Mouse (Mus musculus) hindbrain, embryonic 12.5 days (tissue): ENCODE measurements around the gene Fbxo8. TPM values are rescaled to one million over a fixed set of nuclear protein-coding genes. Genes with fewer than 3 reads are reported as not detected.

Source experiments
- ATAC-seq: fragments of 200-750 bp; cut with Nextera tagmentation; 2 replicates; pipeline ENCODE4 v1.8.0; 2017; ENCODE audit warnings: moderate TSS enrichment; ENCODE audit not compliant: low FRiP score
- H3K27ac ChIP-seq: fragments of 300-500 bp; sonication (generic); 2 replicates; pipeline ENCODE4 v1.5.1; 2016; ENCODE audit warnings: mild to moderate bottlenecking
- H3K27me3 ChIP-seq: fragments of 300-500 bp; sonication (generic); 2 replicates; pipeline ENCODE4 v1.6.1; 2016; ENCODE audit warnings: mild to moderate bottlenecking
- H3K36me3 ChIP-seq: fragments of 300-500 bp; sonication (generic); 2 replicates; pipeline ENCODE4 v1.6.1; 2016; ENCODE audit warnings: mild to moderate bottlenecking
- H3K4me1 ChIP-seq: fragments of 300-500 bp; sonication (generic); 2 replicates; pipeline ENCODE4 v1.6.1; 2016
- H3K4me2 ChIP-seq: fragments of 300-500 bp; sonication (generic); replicated peaks from 2 replicates; pipeline ENCODE4 v1.6.1; 2016; ENCODE audit warnings: mild to moderate bottlenecking
- H3K4me3 ChIP-seq: fragments of 300-500 bp; sonication (generic); 2 replicates; pipeline ENCODE4 v1.5.1; 2016; ENCODE audit warnings: mild to moderate bottlenecking
- H3K9ac ChIP-seq: fragments of 300-500 bp; sonication (generic); 2 replicates; pipeline ENCODE4 v1.6.1; 2016; ENCODE audit warnings: mild to moderate bottlenecking, moderate library complexity
- H3K9me3 ChIP-seq: fragments of 300-500 bp; sonication (generic); replicated peaks from 2 replicates; pipeline ENCODE4 v1.6.1; 2016; ENCODE audit warnings: mild to moderate bottlenecking
- WGBS: fragments of 180-500 bp; shearing (Covaris S2); methylation state at CpG from one replicate; pipeline ENCODE4 v1.1.7; 2016; 5-methylcytosine and 5-hydroxymethylcytosine counted together
- polyA plus RNA-seq: library from polyadenylated mRNA; unstranded; fragments of >200 nt; fragmentation: Nextera tagmentation; extraction: Ambion mirVana; gene quantifications from 2 replicates; pipeline ENCODE4 v1.2.1, GENCODE M21; 2016

Gene Fbxo8
- 31.3 and 37.4 TPM in 2 replicates for polyA plus RNA-seq

DNA sequence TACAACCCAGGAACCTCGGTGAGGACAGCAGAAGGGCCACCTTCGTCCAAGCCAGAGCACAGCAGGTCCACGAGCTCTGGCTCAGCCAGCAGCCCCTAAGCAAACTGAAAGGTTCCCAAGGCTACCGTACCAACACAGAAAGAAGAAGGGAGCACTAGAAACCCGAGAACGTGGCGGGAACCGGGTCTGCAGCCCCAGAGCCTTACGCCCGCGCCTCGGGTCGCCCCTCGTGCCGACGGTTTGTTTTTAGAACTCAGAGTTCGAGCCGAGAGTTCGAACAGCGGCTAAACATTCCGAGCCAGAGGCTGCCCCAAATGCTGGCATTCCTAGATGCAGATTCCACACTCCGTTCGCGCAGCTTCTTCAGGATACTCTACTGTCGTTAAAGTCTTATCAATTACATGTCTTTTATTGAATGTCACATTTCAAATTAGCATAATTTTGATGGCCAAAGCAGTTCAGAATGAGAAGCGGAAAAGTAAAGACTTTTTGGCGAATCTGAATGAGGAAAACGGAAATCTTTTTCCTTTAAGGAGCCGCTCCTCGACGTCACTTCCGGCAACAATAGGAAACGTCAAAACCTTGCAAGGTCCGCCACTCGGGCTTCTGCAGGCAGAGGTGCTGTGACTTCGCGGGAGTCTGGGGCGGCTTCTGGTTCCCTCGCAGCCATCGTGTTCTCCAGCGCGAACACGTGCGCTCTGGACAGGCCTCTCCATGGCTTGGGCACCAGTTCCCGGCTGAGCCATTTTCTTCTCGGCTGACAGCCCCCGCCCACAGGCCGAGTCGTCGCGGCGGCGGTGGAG is at the start of gene Fbxo8, which contains the start of gene Cep44:
TSS of gene Fbxo8 (plus strand) at position 533 of the 803 bp plus-strand sequence.
TSS of gene Cep44 (minus strand) at position 490 of the 803 bp plus-strand sequence.
- peak within 1 kb of the TSS; percentile 68 for H3K4me2 ChIP-seq
- under 1% methylated on average over 53 of the region's 53 CpGs for WGBS
- peak within 1 kb of the TSS; percentile 86 for H3K27ac ChIP-seq
- peak within 1 kb of the TSS; percentile 79 for H3K4me3 ChIP-seq
- peak; percentile 96 for ATAC-seq
- H3K9me3 ChIP-seq: no peaks in the 10 kb centered on the region
- H3K9ac ChIP-seq: peak within 1 kb of the TSS; percentile 74
- H3K36me3 ChIP-seq: no peaks in the 10 kb centered on the region
- H3K4me1 ChIP-seq: peaks cover 9% of the 10 kb centered on the region
- H3K27me3 ChIP-seq: no peaks in the 10 kb centered on the region

DNA sequence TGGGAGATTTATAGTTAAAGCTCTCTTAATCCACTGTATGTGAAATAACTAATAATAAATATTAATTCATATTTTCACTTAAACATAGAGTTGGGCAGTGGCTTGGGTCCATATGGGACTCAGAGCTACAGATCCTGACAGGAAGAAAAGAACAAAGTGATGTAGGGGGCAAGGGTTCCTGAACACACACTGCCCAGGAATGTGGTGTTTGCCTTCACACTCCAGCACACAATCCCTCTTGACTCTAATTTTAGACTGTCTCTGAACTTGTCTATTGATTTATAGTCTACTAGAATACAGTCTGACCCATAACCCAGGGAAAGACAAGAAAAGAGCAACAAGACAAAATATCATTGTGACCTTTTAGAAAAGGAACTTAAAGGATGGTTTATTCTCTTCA is 49.0 kb upstream of the Fbxo8 start:
- no peak overlapping the region for H3K9ac ChIP-seq
- H3K27ac ChIP-seq: no peak overlapping the region
- no peak overlapping the region for H3K4me2 ChIP-seq
- no peak overlapping the region for H3K4me3 ChIP-seq
- no peaks in the 10 kb centered on the region for H3K36me3 ChIP-seq
- H3K27me3 ChIP-seq: no peaks in the 10 kb centered on the region
- no peak for ATAC-seq
- no peaks in the 10 kb centered on the region for H3K4me1 ChIP-seq
- no peaks in the 10 kb centered on the region for H3K9me3 ChIP-seq

DNA sequence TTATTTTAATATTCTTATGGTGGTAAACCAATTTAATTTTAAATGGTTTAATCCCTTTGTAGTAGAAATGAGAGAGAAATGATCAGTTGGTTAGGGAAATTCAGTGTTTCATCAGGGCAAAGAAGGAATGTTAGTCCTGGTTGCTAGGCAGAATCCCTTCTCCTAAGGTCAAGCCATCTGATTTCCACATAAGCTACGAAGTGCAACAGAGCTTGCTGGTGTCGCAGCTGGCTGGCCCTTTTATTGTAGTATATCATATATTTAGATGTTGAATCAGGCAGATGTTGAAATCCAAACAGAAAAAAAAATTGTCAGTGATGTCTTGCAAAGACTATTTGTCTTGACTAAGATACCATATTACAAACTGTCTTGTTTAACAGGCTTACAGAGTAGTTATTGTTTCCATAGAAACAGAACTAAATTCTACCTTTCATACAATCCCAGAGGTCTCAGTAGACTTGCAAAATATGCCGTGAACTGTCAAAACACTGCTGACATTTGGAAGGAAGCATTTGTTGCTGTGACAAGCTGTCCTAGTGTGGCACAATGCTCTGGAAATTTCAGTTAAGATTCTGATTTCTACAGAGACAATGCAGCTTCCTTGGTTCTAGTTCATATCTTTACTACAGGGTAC is 42.5 kb upstream of the Fbxo8 start:
- no peaks in the 10 kb centered on the region for H3K27me3 ChIP-seq
- no peak for ATAC-seq
- no peak overlapping the region for H3K4me3 ChIP-seq
- no peak overlapping the region for H3K9ac ChIP-seq
- no peaks in the 10 kb centered on the region for H3K36me3 ChIP-seq
- H3K27ac ChIP-seq: no peak overlapping the region
- H3K4me2 ChIP-seq: no peak overlapping the region
- no peaks in the 10 kb centered on the region for H3K4me1 ChIP-seq
- WGBS: 69% methylated on average over 3 of the region's 3 CpGs
- H3K9me3 ChIP-seq: no peaks in the 10 kb centered on the region

DNA sequence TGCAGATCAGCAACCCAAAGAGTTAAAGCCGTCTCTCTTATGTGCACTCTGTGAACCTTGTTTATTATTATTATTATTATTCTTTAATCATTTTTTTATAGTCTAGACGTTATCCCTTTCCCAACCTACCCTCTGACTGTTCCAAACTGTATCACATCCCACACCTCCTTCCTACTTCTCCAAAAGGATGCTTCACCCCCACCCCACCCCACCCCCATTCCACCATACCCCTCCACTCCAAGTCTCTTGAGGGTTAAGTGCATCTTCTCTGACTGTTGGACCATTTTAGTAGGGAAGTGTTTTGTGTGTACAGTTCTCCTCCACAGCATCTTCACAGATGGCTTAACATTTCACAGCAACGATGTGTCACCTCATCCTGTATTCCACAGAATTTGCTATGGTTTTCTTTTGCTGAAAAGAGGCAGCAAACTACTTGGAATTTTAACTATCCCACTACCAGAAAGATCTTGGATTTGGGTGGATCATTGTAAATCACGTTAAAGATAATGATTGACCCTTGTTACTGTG is 41.9 kb upstream of the Fbxo8 start:
- Histone ChIP-seq H3K4me2 (no peak overlapping the region), H3K27me3 (no peaks in the 10 kb centered on the region), H3K9ac (no peak overlapping the region), H3K4me1 (no peaks in the 10 kb centered on the region), H3K9me3 (no peaks in the 10 kb centered on the region), H3K27ac (no peak overlapping the region), H3K4me3 (no peak overlapping the region), H3K36me3 (no peaks in the 10 kb centered on the region)
- ATAC-seq: no peak
- WGBS: 74% methylated on average over 4 of the region's 4 CpGs

DNA sequence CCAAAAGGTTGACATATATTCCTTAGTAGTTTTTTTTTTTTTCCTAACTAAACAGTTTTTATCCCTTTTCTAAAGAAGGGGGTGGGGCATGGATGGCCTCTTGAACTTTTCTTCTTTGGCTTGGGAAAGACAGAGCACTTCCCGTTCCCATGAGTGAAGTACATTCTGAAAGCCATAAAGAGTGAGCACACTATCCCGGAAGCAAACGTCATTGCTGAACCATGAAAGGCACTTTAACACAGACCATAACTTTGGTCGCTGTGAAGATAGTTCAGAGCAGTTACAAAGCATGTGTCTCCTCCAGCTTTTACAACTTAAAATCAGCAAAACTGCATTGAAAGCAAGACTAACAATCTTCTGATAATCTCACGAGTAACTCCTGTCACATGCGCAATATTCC is 32.0 kb upstream of the Fbxo8 start:
- no peaks in the 10 kb centered on the region for H3K36me3 ChIP-seq
- H3K27me3 ChIP-seq: no peaks in the 10 kb centered on the region
- no peak overlapping the region for H3K27ac ChIP-seq
- no peaks in the 10 kb centered on the region for H3K4me1 ChIP-seq
- no peaks in the 10 kb centered on the region for H3K9me3 ChIP-seq
- WGBS: 81% methylated on average over 6 of the region's 6 CpGs
- H3K9ac ChIP-seq: no peak overlapping the region
- H3K4me3 ChIP-seq: no peak overlapping the region
- no peak overlapping the region for H3K4me2 ChIP-seq
- no peak for ATAC-seq

DNA sequence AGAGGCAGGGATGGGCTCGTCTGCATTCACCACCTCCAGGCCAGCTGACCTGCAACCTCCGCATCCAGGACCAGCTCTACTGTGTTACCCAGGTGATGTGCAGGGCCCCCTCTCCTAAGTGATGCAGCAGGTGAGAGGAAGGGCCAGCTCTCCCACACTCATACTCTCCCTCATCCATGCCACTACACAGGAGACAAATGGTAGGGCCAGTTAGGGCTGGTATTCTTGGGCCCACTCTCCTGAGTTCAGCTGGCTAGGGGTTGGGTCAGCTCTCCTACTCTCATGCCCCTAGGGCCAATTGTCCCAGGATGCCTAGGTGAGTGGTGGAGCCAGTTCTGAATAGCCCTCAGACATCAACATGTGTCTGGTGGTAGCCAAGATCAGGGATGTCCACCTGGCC is 30.6 kb upstream of the Fbxo8 start:
- H3K27ac ChIP-seq: no peak overlapping the region
- no peaks in the 10 kb centered on the region for H3K36me3 ChIP-seq
- peak; percentile 16; the same call in 1 of the 2 replicates for ATAC-seq
- H3K9me3 ChIP-seq: no peaks in the 10 kb centered on the region
- H3K9ac ChIP-seq: no peak overlapping the region
- 82% methylated on average over 2 of the region's 2 CpGs for WGBS
- no peaks in the 10 kb centered on the region for H3K4me1 ChIP-seq
- H3K4me2 ChIP-seq: no peak overlapping the region
- no peaks in the 10 kb centered on the region for H3K27me3 ChIP-seq
- no peak overlapping the region for H3K4me3 ChIP-seq

DNA sequence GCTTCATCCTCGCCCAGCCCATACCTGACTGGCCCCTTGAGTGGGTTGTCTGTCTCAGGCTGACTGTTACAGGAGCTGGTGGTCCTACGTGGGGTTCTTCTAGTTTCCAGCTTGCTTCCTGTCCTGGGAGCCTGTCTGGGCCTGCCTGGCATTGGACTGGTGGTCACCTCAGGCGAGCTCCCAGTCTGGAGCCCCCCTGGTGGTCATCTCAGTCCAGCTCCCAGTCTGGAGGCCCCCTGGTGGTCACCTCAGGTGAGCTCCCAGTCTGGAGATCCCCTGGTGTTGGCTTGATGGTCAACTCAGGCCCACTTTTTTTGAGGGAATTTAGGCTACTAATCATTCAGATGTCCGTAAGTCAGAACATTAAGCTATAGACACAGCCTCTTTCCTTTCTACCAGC is 29.8 kb upstream of the Fbxo8 start:
- H3K27me3 ChIP-seq: no peaks in the 10 kb centered on the region
- no peaks in the 10 kb centered on the region for H3K36me3 ChIP-seq
- H3K4me3 ChIP-seq: no peak overlapping the region
- no peaks in the 10 kb centered on the region for H3K9me3 ChIP-seq
- H3K4me2 ChIP-seq: no peak overlapping the region
- no peaks in the 10 kb centered on the region for H3K4me1 ChIP-seq
- H3K27ac ChIP-seq: no peak overlapping the region
- H3K9ac ChIP-seq: no peak overlapping the region
- WGBS: 79% methylated on average over 4 of the region's 4 CpGs
- no peak; the same call in 1 of the 2 replicates for ATAC-seq

DNA sequence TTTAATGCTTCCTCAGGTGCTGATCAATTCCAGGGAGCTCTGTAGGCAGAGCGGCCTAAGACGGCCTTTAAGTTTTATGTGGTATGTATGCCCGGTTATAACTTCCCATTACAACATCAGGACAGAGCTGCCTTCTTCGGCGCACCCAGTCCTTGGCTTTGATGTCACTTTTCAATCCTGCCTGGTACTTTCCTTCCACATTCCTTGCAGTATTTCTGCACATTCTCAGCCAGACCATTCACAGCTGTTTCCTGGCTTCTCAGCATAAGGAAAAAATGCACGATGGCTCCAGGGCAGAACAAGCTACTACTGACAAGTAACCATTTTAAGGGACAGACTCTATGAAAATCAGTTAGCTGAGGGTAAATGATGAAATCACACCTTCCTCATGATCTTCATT is 22.0 kb upstream of the Fbxo8 start:
- no peaks in the 10 kb centered on the region for H3K4me1 ChIP-seq
- no peaks in the 10 kb centered on the region for H3K27me3 ChIP-seq
- no peak overlapping the region for H3K4me3 ChIP-seq
- H3K4me2 ChIP-seq: no peak overlapping the region
- WGBS: 88% methylated on average over 6 of the region's 6 CpGs
- no peak overlapping the region for H3K27ac ChIP-seq
- no peak overlapping the region for H3K9ac ChIP-seq
- H3K9me3 ChIP-seq: no peaks in the 10 kb centered on the region
- 0 out of 2 replicates have a peak, but pooled peaks cover 4% of the 10 kb centered on the region for H3K36me3 ChIP-seq
- no peak for ATAC-seq

DNA sequence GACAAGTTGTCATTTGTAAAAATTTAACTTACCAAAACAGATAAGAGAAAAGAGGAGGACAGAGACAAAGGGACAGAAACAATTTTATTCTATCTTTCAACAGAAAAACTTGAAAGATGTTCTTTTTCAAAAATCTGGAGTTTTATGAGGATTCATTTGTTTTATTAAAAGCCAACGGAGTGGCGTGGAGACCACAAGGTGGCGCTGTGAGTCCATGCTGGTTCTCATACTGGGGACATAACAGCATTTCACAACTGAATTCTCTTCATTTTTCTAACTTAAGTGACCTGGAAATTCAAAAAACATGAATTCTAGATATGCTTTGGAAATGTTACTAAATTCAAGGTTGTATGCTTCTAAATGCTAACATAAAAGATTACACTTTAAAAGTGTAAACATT is 20.5 kb upstream of the Fbxo8 start:
- Histone ChIP-seq H3K4me3 (no peak overlapping the region), H3K4me2 (no peak overlapping the region), H3K27ac (no peak overlapping the region), H3K9ac (no peak overlapping the region), H3K27me3 (no peaks in the 10 kb centered on the region), H3K9me3 (no peaks in the 10 kb centered on the region), H3K36me3 (0 out of 2 replicates have a peak, but pooled peaks cover 4% of the 10 kb centered on the region), H3K4me1 (no peaks in the 10 kb centered on the region)
- no peak for ATAC-seq
- 6% methylated on average over 3 of the region's 3 CpGs for WGBS

DNA sequence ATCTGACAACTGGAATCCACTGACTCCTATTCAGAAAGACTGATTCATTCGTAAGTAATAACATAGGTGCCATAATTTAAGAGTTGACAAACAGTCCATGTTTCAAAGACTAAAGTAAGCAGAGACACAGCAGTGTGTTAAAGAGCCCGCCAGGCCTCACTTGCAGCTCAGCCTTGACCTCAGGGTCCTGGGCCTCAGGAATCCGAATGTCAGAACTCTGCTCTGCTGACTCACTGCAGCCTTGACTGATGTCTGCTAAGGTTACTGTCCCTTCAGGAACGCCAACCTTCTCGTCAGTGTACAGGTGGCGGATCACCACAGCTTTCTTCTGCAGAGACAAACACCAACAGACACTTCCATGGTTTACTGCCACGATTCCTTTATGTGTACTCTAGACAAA is 10.2 kb upstream of the Fbxo8 start:
- no peaks in the 10 kb centered on the region for H3K9me3 ChIP-seq
- no peak overlapping the region for H3K4me2 ChIP-seq
- no peak overlapping the region for H3K4me3 ChIP-seq
- H3K4me1 ChIP-seq: no peaks in the 10 kb centered on the region
- no peak overlapping the region for H3K9ac ChIP-seq
- ATAC-seq: no peak
- no peak overlapping the region for H3K27ac ChIP-seq
- no peaks in the 10 kb centered on the region for H3K27me3 ChIP-seq
- 87% methylated on average over 7 of the region's 7 CpGs for WGBS
- H3K36me3 ChIP-seq: peaks cover 39% of the 10 kb centered on the region

DNA sequence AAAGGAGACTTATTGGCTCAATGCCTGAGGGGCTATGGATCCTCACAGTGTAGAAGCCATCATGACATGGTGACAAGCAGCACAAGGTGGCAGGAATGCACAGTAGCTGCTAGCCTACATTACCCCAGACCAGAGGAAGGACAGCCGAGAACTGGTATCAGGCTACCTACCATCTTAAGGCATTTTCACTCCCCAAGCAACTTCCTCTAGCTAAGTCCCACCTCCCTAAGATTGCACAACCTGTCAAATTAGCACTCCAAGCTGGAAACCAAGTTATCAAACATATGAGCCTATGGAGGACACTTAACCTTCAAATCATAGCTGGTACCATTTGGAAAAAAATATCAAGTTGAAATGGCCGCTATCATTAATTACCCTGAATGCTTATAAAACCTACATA is 3.0 kb upstream of the Fbxo8 start:
- Histone ChIP-seq H3K27ac (no peak overlapping the region), H3K4me2 (no peak overlapping the region), H3K36me3 (peaks cover 5% of the 10 kb centered on the region; the same call in 1 of the 2 replicates), H3K4me3 (no peak overlapping the region), H3K4me1 (peaks cover 9% of the 10 kb centered on the region), H3K9ac (no peak overlapping the region), H3K27me3 (no peaks in the 10 kb centered on the region), H3K9me3 (no peaks in the 10 kb centered on the region)
- WGBS: 92% methylated on average over 2 of the region's 2 CpGs
- ATAC-seq: no peak

DNA sequence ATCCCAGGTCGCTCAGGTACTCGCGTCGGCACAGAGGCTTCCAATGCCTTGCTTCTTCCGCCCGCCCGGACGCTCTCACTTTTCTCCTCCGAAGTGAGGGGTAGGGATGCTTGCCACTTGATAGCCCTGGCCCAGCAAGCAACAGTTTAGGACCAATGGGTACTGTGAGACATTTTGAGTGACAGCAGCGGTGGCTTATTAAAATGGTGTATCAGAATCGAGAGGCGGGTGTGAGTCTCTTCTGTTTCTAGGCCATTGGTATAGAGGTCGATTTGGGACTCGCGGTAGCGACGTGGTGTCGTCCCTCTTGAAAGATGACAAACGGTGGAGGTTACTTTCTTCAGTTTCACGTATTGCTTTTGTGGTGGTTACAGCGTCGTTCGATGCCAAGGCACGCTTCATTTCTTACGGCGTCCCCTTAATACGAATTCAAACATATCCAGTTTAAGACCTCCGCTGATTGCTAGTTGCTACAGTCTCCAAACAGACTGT is 517 bp downstream of the Fbxo8 start:
- Histone ChIP-seq H3K27ac (peak overlapping the region; percentile 86), H3K36me3 (no peaks in the 10 kb centered on the region), H3K9ac (peak overlapping the region; percentile 74), H3K27me3 (no peaks in the 10 kb centered on the region), H3K4me2 (peak overlapping the region; percentile 68), H3K4me1 (peaks cover 9% of the 10 kb centered on the region), H3K4me3 (peak overlapping the region; percentile 79), H3K9me3 (no peaks in the 10 kb centered on the region)
- peak; percentile 98 for ATAC-seq
- WGBS: under 1% methylated on average over 28 of the region's 28 CpGs
